Mouse (Mus musculus) ovary, adult 18-20 months (tissue): ENCODE data around the gene Dpf2.
A peak's percentile ranks its signal among the peaks of the same experiment; 100 is the strongest.

Source experiments
- DNase-seq: peaks from one replicate; pipeline ENCODE4 v3.0.0; 2022; ENCODE audit warnings: low spot score, mixed read lengths

Gene Dpf2

DNA sequence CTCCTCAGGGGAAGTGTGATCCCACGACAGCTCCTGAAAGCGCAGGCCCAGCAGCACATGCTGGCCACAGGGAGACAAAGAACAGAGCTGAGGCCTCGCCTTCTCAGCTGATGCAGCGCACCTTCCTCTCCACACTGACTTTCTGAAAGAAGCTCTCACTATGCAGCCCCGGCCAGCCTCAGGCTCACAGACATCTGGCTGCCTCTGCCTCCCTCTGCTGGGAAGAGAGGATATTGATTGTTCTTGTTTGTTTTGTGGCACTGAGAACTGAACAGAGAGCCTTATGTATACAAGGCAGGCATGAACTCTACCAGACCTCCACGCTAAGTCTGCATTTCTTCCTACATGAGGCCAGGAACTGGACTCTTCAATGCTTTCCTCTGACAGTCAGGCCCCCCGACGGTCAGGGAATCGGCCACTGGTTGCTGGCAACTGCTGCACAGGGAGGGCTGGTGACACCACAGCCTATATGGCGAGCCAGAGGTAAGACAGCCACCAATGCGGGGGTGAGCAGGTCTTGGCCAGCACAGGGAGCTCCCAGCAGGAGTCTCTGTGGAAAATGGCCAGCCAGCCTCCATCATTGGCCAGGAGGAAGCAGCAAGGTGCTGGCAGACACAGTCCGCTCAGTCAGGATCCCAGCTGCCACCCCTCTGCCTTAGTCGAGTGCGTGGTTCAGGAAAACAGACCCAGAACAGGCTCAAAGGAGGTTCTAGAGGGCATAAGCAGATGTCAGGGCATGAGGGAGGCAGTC is 50.3 kb downstream of the Dpf2 start:
- no peak for DNase-seq

DNA sequence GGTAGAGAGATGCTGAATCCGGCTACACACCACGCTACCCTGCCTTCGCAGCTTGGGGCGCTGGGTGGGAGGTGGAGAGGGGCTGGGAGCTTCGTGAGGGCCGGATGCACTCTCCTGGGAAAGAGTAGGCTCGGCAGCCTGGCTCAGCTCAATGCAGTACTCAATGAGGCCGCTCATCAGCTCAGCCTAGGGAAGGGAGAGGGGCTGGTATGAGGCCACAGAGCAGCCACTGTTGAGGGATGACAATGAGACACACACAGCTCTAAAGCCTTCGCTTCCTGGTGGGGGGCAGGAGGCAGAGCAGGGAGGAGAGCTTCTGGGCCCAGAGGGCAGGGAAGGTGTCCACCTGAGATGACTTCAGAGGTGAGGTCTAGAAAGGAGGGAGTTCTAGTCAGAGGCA is 56.2 kb downstream of the Dpf2 start:
- no peak for DNase-seq

DNA sequence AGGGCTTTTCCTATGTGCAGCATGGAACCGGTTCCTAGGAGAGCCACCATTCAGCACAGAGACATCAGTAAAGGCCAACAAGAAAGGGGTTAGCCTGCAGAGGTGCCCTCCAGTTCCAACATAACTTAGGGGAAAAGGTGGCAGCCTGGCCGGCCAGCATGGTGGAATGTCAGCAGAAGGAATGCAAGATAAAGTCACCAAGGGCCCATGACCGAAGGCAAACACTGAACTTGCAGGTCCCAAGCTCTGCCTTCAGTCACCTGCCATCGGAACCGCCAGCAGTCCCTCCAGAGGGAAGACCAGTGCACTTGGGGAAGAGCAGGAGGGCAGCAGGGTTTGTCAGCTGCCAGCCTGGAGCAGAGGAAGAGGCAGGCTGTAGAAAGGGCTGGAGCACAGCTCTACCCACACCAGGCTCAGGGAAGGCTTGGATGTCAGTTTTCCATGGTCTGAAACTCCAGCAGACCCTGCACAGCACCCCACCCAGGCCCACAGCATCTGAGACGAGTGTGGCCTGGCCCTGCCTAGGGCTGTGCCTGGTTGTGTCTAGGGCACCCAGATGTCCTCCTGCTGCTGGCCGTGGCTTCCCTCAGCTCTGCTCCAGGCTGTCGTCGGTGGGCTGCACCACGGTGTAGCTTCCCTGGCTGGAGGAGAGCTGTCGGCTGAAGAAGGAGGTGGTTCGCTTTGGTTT is 60.6 kb downstream of the Dpf2 start:
- DNase-seq, result no peak

DNA sequence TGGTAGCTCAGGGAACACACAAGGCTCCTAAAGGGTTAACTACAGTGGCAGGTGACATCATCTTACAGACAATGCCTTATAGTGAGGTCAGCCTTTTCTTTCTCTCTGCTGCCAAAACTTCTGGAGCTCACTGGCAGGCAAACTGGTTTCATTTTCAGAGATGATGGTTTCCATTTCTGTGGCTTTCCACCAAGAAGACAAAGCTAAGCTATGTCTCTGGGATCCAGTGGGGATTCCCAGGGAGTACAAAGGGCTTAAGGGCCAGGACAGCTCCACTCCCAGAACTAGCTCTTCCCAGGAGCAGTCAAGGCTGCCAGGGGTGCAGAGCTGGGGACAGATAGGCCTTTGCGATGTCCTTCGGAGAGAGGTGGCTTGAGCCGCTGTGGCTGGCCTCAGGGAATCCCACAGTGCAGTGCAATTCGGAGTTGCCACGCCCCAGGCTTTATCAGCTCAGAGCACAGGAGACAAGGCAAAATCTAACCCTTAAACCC is 61.3 kb downstream of the Dpf2 start:
- DNase-seq, result no peak

DNA sequence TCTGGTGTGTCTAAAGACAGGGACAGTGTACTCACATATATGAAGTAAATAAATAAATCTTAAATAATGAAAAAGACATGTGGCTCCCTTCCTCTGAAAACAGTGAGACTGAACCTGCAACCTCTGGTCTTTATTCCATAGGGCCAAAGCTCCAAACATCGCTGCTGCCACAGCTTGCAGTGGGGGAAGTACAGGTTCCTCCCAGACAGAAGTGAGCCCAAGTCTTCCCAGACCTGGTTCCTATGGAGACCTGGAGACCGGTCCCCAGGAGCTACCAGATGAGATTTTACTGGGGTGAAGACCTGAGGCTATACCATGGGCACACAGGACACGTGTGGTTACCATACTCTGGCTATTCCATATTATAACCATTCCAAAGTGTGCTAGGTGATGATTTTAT is 62.0 kb downstream of the Dpf2 start:
- no peak for DNase-seq

DNA sequence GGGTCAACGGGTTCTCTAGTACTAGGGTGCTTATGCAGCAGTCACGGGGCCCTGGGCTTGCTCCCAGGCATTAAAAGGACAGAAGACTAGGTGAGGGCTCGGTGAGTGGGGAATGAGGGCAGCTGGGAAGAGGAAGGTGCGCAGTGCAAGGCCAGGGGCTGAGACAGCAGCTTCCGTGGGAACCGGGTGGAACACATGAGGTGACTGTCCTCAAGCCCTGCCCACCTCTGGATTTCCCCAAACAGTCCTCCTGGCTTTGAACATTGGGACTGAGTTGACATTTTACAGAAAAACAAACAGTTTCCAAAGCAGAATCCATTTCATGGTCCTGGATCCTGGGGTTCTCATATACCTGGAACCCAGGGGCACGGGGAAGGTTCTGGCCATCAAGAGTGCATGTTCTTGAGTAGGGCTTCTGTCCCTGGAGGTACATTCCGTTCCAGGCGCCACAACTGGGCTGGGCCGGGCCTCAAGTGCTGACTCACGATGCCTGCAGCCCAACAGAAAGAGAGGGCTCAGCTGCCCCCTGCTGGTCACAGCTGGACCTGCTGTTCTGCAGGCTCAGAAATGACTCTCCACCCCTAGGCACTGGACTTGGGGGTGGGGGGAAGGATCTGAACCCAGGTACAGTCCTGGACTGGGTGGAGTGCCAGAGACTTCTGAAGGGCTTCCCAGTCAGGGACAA is 62.8 kb downstream of the Dpf2 start:
- DNase-seq, result peak; percentile 86

DNA sequence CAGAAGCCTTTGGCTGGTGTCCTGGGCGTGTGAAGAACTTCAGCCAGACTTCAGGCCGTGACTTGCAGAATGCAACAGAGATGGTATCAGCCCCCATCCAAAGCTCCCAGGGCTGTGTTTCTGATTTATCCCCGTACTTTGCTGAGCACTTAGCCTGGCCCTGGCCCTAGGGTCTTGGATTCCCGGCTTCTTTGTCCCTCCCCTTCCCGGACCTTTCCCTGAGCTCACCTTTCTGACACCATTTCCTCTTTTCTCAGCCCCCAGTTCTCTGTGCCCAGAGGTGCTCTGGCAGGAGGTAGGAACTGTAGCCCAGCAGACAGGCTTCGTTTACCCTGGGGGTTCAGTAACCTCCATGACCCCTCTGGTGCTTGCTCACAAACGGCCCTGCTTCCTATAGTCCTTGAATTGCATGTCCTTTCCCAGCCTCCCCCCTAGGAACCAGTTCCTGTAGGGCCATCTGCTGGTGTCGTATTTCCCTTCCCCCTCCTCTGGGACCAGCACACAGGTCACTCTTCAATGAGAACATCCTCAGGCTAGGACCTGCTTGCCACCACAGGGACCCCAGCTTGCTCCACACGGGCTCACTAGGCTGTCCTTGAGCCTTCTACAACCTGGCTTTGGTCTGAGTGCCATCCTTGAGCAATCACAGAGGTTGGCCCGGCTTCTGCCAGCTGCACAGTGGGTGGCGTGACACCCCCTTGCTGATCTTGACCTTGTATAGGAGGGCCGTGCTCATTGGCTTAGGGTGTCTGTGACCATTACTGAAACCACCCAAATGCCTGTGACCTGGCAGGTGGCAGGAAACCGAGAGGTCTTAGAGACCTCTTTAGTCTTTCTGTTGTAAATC is 63.8 kb downstream of the Dpf2 start:
- peak; percentile 53 for DNase-seq

DNA sequence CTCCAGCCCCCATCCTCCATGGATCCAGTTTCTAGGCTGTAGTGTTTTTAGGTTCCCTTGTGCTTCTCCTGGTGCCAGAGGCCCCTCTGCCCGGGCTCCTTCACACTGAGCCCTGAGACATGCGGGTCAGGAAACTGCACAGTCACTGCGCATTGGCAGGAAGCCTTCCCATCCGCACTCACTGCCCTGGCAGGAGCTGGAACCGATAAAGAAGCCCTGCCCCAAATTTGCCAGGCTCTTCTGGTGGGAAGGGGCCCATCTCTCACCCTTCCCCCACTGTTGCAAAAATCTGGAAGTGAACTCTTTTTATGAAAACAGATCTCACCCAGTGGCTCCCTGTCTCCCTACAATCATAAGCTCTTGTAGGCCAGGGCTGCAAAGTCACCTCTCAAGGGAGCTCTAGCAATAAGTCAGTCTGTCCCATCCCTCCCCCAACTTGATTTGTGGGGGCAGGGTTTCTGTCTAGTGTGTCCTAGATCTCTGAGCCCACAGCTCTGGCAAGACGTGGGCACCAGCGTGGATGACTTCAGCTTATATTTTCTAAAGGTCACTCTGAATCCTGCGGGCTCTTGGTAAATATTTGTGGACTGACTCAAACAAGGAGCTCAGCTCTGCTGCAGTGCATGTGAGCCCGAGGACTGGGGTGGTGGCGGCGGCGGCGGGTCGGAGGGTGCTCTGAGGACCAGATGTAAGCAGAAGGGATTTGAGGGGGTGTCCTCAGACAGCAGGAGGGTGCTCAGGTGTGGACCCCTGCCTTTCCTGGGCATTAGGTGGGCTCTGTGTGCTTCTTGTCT is 64.6 kb downstream of the Dpf2 start:
- peak; percentile 65 for DNase-seq

DNA sequence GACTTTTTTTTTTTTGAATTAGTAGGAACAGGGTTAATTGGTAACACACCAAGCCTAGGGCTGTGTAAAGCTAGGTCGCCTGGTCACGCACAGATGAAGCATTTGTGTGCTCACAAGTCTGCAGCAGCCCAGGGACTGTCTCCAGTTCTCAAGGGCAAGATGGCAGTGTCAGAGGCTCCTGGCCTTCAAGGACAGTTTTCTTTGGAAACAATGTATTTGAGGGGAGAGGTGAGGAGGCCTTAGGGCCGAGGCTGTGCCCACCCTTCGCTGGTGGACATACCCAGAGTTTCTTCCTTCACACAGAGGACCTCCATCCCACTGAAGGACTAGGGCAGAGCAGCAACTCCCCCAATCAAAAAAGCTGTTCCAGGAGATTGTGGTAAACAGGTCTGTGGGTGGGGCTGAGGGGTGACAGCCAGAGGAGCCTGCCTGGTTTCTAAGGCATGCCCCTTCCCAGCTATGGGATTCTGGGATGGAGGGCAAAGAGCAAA is 65.5 kb downstream of the Dpf2 start:
- no peak for DNase-seq

DNA sequence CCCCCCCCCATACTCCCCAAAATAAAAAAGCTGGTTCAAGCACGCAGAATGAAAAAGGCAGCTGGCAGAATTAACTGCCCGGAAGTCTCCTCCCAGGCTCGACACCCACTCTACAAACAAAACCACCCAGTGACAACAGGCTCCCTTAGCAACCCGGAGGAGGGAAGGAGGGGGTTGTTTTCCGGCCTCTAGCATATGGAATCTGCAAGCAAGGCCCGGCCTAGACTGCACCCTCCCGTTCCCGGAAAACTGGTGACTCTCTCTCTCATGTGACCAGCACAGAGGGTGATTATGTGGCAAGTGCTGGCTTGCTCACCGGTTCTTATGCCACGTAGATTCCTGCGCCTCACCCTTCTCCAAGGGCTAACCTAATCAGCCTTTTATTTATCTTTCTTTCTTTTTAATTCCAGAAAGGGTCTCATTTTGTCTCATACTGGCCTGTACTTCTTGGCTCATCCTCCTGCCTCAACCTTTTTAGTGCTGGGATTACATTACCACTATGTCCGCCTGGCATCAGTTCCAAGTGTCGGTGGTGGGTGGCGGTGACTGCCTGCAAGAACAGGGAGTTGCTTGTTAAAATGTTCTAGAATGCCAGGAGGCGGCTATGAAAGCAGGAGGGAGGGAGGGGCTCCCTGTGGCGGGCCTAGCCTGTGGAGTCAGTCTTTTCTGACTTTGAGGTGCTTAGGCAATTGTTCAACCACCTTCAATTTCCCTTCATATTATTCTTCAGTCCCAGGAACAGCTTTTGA is 66.1 kb downstream of the Dpf2 start:
- DNase-seq, result peak; percentile 85
